Mouse (Mus musculus) forebrain, embryonic 14.5 days (tissue): Measurements from ENCODE around the gene Map4k2. TPM values are rescaled to one million over a fixed set of nuclear protein-coding genes. Genes with fewer than 3 reads are reported as not detected.
A peak's percentile ranks its signal among the peaks of the same experiment; 100 is the strongest.

Experiments used
- ATAC-seq: fragments of 200-750 bp; cut with Nextera tagmentation; 2 replicates; pipeline ENCODE4 v1.8.0; 2017; ENCODE audit warnings: mild to moderate bottlenecking, moderate library complexity
- DNase-seq: peaks from one replicate; pipeline ENCODE4 v3.0.0-alpha.2; 2015; ENCODE audit warnings: low spot score
- H3K27ac ChIP-seq: fragments of 300-500 bp; sonication (generic); 2 replicates; pipeline ENCODE4 v1.5.1; 2014; ENCODE audit warnings: low read depth, mild to moderate bottlenecking, control low read depth, low read length, moderate library complexity
- H3K27me3 ChIP-seq: fragments of 300-500 bp; sonication (generic); replicated peaks from 2 replicates; pipeline ENCODE4 v1.6.1; 2014; ENCODE audit warnings: low read length, control low read depth, mixed read lengths; ENCODE audit not compliant: control insufficient read depth, insufficient read depth
- H3K36me3 ChIP-seq: fragments of 300-500 bp; sonication (generic); 2 replicates; pipeline ENCODE4 v1.6.1; 2014; ENCODE audit warnings: low read length, control low read depth; ENCODE audit not compliant: control insufficient read depth, insufficient read depth
- H3K4me1 ChIP-seq: fragments of 300-500 bp; sonication (generic); 2 replicates; pipeline ENCODE4 v1.6.1; 2014; ENCODE audit warnings: antibody characterized with exemption, low read length, control low read depth; ENCODE audit not compliant: control insufficient read depth, insufficient read depth
- H3K4me2 ChIP-seq: fragments of 300-500 bp; sonication (generic); 2 replicates; pipeline ENCODE4 v1.6.1; 2014; ENCODE audit warnings: mild to moderate bottlenecking, control low read depth, low read length
- H3K4me3 ChIP-seq: fragments of 300-500 bp; sonication (generic); 2 replicates; pipeline ENCODE4 v1.5.1; 2014; ENCODE audit warnings: low read depth, low read length, control low read depth
- H3K9ac ChIP-seq: fragments of 300-500 bp; sonication (generic); 2 replicates; pipeline ENCODE4 v1.6.1; 2014; ENCODE audit warnings: mild to moderate bottlenecking, low read length, control low read depth, moderate library complexity
- H3K9me3 ChIP-seq: fragments of 300-500 bp; sonication (generic); replicated peaks from 2 replicates; pipeline ENCODE4 v1.6.1; 2016; ENCODE audit warnings: low read length, control low read depth, mixed read lengths; ENCODE audit not compliant: control insufficient read depth
- WGBS: fragments of 180-500 bp; shearing (Covaris S2); extraction: QIAGEN DNeasy Blood & Tissue Kit; methylation state at CpG from one replicate; pipeline ENCODE4 v1.1.7; 2014; 5-methylcytosine and 5-hydroxymethylcytosine counted together
- polyA plus RNA-seq: library from polyadenylated mRNA; unstranded; fragments of >200 nt; fragmentation: Nextera tagmentation; extraction: Ambion mirVana; gene quantifications from 2 replicates; pipeline ENCODE4 v1.2.1, GENCODE M21; 2014

Map4k2 gene
- polyA plus RNA-seq, 1 experiment from 2014 or later, result 6.2 TPM

DNA sequence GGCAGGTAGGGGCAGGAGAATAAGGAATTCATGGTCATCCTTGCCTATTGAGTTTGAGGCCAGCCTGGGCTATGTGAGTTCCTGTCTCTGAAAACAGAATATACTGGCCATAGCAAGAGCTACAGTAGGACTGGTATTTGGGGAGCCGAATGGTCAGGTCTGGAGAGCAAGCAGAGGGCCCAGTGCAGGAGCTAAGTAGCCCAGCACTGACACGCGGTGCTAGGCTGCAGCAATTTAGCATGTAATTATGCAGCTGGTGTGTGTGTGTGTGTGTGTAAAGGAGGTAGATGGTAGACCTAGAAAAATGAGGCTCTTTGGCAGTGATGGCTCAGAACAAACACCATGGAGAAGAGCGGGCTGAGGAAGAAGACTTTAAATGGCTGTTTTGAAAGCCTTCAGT is 6.7 kb downstream of the Map4k2 start:
- Histone ChIP-seq H3K4me1 (no peaks in the 10 kb centered on the region), H3K4me3 (no peak overlapping the region), H3K9me3 (no peaks in the 10 kb centered on the region), H3K27ac (no peak overlapping the region), H3K36me3 (peaks cover 76% of the 10 kb centered on the region), H3K27me3 (no peaks in the 10 kb centered on the region), H3K9ac (no peak overlapping the region), H3K4me2 (no peak overlapping the region)
- WGBS, result 88% methylated on average over 4 of the region's 4 CpGs
- no peak for ATAC-seq
- no peak for DNase-seq

GRCm38 (mm10) chr19:6348717-6349116 is 7.8 kb downstream of the Map4k2 start:
- no peak for DNase-seq
- Histone ChIP-seq H3K4me3 (no peak overlapping the region), H3K27ac (no peak overlapping the region), H3K36me3 (peaks cover 75% of the 10 kb centered on the region), H3K4me1 (no peaks in the 10 kb centered on the region), H3K4me2 (no peak overlapping the region), H3K9ac (no peak overlapping the region), H3K9me3 (no peaks in the 10 kb centered on the region), H3K27me3 (no peaks in the 10 kb centered on the region)
- WGBS, result 87% methylated on average over 9 of the region's 9 CpGs
- ATAC-seq, result no peak

- H3K4me2 ChIP-seq, result no peak overlapping the region
- no peak overlapping the region for H3K27ac ChIP-seq
- H3K4me3 ChIP-seq, result no peak overlapping the region
- H3K9ac ChIP-seq, result no peak overlapping the region
- no peak for DNase-seq
- H3K9me3 ChIP-seq, result no peaks in the 10 kb centered on the region
- ATAC-seq, result no peak
- 60% methylated on average over 14 of the region's 14 CpGs for WGBS
- H3K36me3 ChIP-seq, result peaks cover 75% of the 10 kb centered on the region
- H3K4me1 ChIP-seq, result no peaks in the 10 kb centered on the region
- no peaks in the 10 kb centered on the region for H3K27me3 ChIP-seq
Measured at GRCm38 (mm10) chr19:6349215-6349983, 8.5 kb downstream of the Map4k2 start.

- Histone ChIP-seq H3K9me3 (no peaks in the 10 kb centered on the region), H3K27me3 (no peaks in the 10 kb centered on the region), H3K27ac (no peak overlapping the region), H3K36me3 (peaks cover 61% of the 10 kb centered on the region), H3K4me1 (no peaks in the 10 kb centered on the region), H3K4me3 (no peak overlapping the region), H3K4me2 (no peak overlapping the region), H3K9ac (no peak overlapping the region)
- WGBS, result 68% methylated on average over 14 of the region's 14 CpGs
- ATAC-seq (no peak), DNase-seq (no peak)
Measured at GRCm38 (mm10) chr19:6351431-6352106, 10.6 kb downstream of the Map4k2 start.

GRCm38 (mm10) chr19:6352107-6352505 is 11.2 kb downstream of the Map4k2 start:
- H3K4me1 ChIP-seq, result no peaks in the 10 kb centered on the region
- H3K9ac ChIP-seq, result no peak overlapping the region
- no peak overlapping the region for H3K4me3 ChIP-seq
- DNase-seq (no peak), ATAC-seq (no peak)
- H3K4me2 ChIP-seq, result no peak overlapping the region
- no peak overlapping the region for H3K27ac ChIP-seq
- H3K36me3 ChIP-seq, result peaks cover 55% of the 10 kb centered on the region
- H3K9me3 ChIP-seq, result no peaks in the 10 kb centered on the region
- 88% methylated on average over 2 of the region's 2 CpGs for WGBS
- H3K27me3 ChIP-seq, result no peaks in the 10 kb centered on the region

GRCm38 (mm10) chr19:6354030-6354429 is 13.1 kb downstream of the Map4k2 start:
- Histone ChIP-seq H3K27ac (no peak overlapping the region), H3K4me1 (no peaks in the 10 kb centered on the region), H3K36me3 (peaks cover 42% of the 10 kb centered on the region), H3K4me3 (no peak overlapping the region), H3K4me2 (no peak overlapping the region), H3K27me3 (no peaks in the 10 kb centered on the region), H3K9me3 (no peaks in the 10 kb centered on the region), H3K9ac (no peak overlapping the region)
- 88% methylated on average over 7 of the region's 7 CpGs for WGBS
- DNase-seq (no peak), ATAC-seq (no peak)

DNA sequence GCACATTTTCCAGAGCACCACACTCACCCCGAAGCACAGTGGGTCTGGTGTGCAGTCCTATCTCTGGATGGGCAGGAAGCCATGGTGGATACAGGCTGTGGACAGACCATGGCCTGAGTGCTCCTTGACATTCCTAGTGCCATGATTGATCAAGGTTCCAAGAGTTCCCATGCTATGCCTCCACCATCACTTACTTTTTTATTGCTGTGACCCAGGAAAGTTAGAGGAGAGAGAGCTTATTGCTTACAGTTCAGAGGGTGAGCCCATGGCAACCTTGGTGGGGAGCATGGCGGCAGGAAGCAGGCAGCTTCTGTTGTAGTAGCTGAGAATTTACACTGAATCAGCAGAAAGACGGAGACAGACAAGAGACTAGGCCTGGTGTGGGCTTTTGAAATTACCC is 20.4 kb downstream of the Map4k2 start:
- H3K9me3 ChIP-seq, result no peaks in the 10 kb centered on the region
- H3K36me3 ChIP-seq, result peaks cover 16% of the 10 kb centered on the region
- ATAC-seq, result no peak
- H3K27me3 ChIP-seq, result no peaks in the 10 kb centered on the region
- no peak overlapping the region for H3K27ac ChIP-seq
- H3K4me3 ChIP-seq, result no peak overlapping the region
- H3K9ac ChIP-seq, result no peak overlapping the region
- H3K4me1 ChIP-seq, result peaks cover 11% of the 10 kb centered on the region; the same call in 1 of the 2 replicates
- 88% methylated on average over 3 of the region's 3 CpGs for WGBS
- no peak for DNase-seq
- H3K4me2 ChIP-seq, result no peak overlapping the region

GRCm38 (mm10) chr19:6363091-6363410 is 22.1 kb downstream of the Map4k2 start:
- Histone ChIP-seq H3K27ac (peak overlapping the region; percentile 77), H3K4me3 (peak overlapping the region; percentile 99), H3K9ac (peak overlapping the region; percentile 56), H3K36me3 (peaks cover 33% of the 10 kb centered on the region), H3K4me1 (peaks cover 11% of the 10 kb centered on the region; the same call in 1 of the 2 replicates), H3K27me3 (no peaks in the 10 kb centered on the region), H3K9me3 (no peaks in the 10 kb centered on the region), H3K4me2 (peak overlapping the region; percentile 97)
- DNase-seq (no peak), ATAC-seq (no peak; the same call in 1 of the 2 replicates)
- under 1% methylated on average over 11 of the region's 11 CpGs for WGBS
